Mouse (Mus musculus) liver, adult 2 months (tissue): ENCODE results near the gene Rasip1. TPM values are rescaled to one million over a fixed set of nuclear protein-coding genes. Genes with fewer than 3 reads are reported as not detected.

Experiments used
- DNase-seq: peaks from one replicate; pipeline ENCODE4 v3.0.0-alpha.2; 2011; ENCODE audit warnings: low read depth, low spot score; ENCODE audit errors: extremely low read depth
- H3K27ac ChIP-seq: fragments of 200-500 bp; replicated peaks from 2 replicates; pipeline ENCODE4 v1.5.1; 2012; ENCODE audit warnings: low read depth, mild to moderate bottlenecking, control low read depth, inconsistent platforms, low read length; ENCODE audit not compliant: insufficient read depth
- H3K27me3 ChIP-seq: fragments of 200-500 bp; 2 replicates; pipeline ENCODE4 v1.6.1; 2012; ENCODE audit warnings: mild to moderate bottlenecking, moderate library complexity, low read length, inconsistent platforms; ENCODE audit not compliant: control insufficient read depth, insufficient read depth
- H3K36me3 ChIP-seq: fragments of 200-500 bp; 2 replicates; pipeline ENCODE4 v1.6.1; 2012; ENCODE audit warnings: low read length, inconsistent platforms; ENCODE audit not compliant: control insufficient read depth, insufficient read depth
- H3K4me1 ChIP-seq: fragments of 200-500 bp; 2 replicates; pipeline ENCODE4 v1.6.1; 2011; ENCODE audit warnings: low read length; ENCODE audit not compliant: control insufficient read depth, insufficient read depth
- H3K4me3 ChIP-seq: fragments of 200-500 bp; 2 replicates; pipeline ENCODE4 v1.5.1; 2011; ENCODE audit warnings: low read depth, mild to moderate bottlenecking, control low read depth, low read length, moderate library complexity; ENCODE audit not compliant: insufficient read depth
- H3K79me2 ChIP-seq: fragments of 200-500 bp; 2 replicates; pipeline ENCODE4 v1.6.1; 2012; ENCODE audit warnings: inconsistent platforms, mild to moderate bottlenecking, low read length, moderate library complexity; ENCODE audit not compliant: control insufficient read depth, insufficient read depth
- H3K9ac ChIP-seq: fragments of 200-500 bp; 2 replicates; pipeline ENCODE4 v1.6.1; 2012; ENCODE audit warnings: low read depth, mild to moderate bottlenecking, control low read depth, inconsistent platforms, low read length
- CTCF ChIP-seq: fragments of 200-500 bp; IDR thresholded peaks from 2 replicates; pipeline ENCODE4 v1.5.1; 2011; ENCODE audit warnings: low read depth, low read length, control low read depth
- POLR2A ChIP-seq: fragments of 200-500 bp; IDR thresholded peaks from 2 replicates; pipeline ENCODE4 v1.6.1; 2011; ENCODE audit warnings: low read length, control low read depth; ENCODE audit not compliant: insufficient read depth; ENCODE audit errors: extremely low read depth
- WGBS: fragments of 180-500 bp; shearing (Covaris S2); methylation state at CpG from one replicate; pipeline ENCODE4 v1.1.7; 2018; 5-methylcytosine and 5-hydroxymethylcytosine counted together
- polyA plus RNA-seq: library from polyadenylated mRNA; depleted of rRNA; stranded (reverse); fragments of >200 nt; gene quantifications from 2 replicates; pipeline ENCODE4 v1.2.3, GENCODE M21; 2012
- total RNA-seq: library from RNA; depleted of rRNA; stranded (reverse); fragments of >200 nt; gene quantifications from 2 replicates; pipeline ENCODE4 v1.2.3, GENCODE M21; 2014

Rasip1 gene
- total and polyA plus RNA-seq, 2 experiments, result 2.3 to 5.1 TPM

DNA sequence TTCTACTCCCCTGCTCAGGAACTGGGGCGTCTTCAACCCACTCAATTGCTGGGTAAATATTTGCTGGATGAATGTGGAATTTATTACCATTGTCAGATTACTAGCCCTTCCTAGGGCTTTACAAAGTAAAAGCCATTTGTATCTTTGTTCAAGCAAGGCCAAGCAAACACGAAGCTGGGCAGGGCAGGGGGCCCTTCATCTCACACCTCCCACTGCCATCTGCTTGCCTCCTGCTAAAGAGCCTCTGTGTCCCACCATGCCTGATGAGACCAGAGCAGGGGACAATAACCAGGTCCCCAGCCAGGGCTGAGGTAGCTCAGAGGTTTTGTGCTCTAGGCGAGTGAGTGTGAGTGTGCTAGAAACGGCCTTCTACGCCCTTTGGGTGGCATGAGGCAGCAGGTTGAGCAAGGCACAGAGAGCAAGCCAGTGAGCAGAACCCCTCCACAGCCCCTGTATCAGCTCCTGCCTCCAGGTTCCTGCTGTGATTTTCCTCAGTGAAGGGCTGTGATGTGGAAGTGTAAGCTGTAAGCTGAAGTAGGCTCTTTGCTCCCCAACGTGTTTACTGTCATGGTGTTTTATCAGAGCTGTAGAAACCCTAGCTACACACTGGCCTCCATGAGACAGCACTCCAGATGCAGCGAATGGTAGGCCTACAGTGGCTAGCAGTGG is 50.5 kb downstream of the Rasip1 start:
- 78% methylated on average over 7 of the region's 7 CpGs for WGBS
- Histone ChIP-seq H3K27ac (no peak overlapping the region), H3K79me2 (no peaks in the 10 kb centered on the region), H3K27me3 (no peaks in the 10 kb centered on the region), H3K4me1 (no peaks in the 10 kb centered on the region), H3K36me3 (no peaks in the 10 kb centered on the region), H3K4me3 (no peak overlapping the region), H3K9ac (no peak overlapping the region)
- TF ChIP-seq CTCF (no peak), POLR2A (no peak)
- no peak for DNase-seq

DNA sequence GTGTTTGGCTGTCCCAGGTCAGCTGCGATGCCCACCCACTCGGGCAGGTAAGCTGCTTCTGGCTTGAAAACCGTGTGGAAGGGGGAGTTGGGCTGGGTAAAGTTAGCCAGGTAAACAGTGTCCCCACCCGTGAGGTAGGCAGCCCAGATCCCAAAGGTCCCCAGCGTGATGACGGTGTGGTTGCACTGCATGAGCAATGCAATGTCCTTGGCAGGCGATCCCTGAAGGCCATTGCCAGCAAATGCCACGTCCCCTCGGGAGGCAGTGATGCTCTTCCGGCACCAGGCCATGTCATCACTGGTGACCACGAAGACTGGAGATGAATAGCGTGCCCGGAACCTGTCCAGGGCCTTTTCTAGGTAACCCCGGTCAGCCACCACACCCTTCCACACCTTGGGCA is 51.2 kb downstream of the Rasip1 start:
- H3K4me1 ChIP-seq, result no peaks in the 10 kb centered on the region
- H3K27ac ChIP-seq, result no peak overlapping the region
- H3K36me3 ChIP-seq, result no peaks in the 10 kb centered on the region
- no peaks in the 10 kb centered on the region for H3K27me3 ChIP-seq
- no peak for TF ChIP-seq CTCF
- TF ChIP-seq POLR2A, result no peak
- 93% methylated on average over 14 of the region's 14 CpGs for WGBS
- H3K4me3 ChIP-seq, result no peak overlapping the region
- no peaks in the 10 kb centered on the region for H3K79me2 ChIP-seq
- H3K9ac ChIP-seq, result no peak overlapping the region
- no peak for DNase-seq

DNA sequence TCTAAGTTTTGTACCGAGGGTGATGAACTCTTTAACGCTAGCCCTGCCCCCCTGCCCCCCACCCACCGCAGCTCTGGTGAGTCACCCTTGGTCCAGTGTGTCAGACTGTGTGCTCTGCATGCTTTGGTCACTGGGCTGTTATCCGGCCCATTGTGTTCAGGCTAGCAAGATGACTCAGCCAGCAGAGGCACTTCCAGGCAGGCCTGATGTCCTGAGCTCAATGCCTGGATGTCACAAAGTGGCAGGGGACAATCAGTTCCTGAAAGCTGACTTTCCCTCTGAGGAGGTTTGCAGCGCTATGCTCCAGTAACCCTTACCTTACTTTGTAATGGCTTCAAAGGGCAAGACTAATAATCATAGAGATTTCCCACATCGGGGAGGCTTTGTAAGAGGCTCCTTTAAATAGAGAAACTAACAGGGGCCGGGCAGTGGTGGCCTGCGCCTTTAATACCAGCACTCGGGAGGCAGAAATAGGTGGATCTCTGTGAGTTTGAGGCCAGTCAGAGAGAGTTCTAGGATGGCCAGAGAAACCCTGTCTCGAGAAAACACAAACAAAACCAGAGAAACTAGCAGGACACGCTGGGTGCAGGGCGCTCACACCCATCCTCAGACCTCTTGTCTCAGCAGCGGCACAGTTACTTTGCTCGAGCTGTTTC is 52.8 kb downstream of the Rasip1 start:
- H3K79me2 ChIP-seq, result no peaks in the 10 kb centered on the region
- WGBS, result 78% methylated on average over 14 of the region's 14 CpGs
- TF ChIP-seq CTCF (no peak), POLR2A (no peak)
- DNase-seq, result no peak
- H3K36me3 ChIP-seq, result no peaks in the 10 kb centered on the region
- no peaks in the 10 kb centered on the region for H3K4me1 ChIP-seq
- H3K27ac ChIP-seq, result no peak overlapping the region
- no peak overlapping the region for H3K9ac ChIP-seq
- no peaks in the 10 kb centered on the region for H3K27me3 ChIP-seq
- no peak overlapping the region for H3K4me3 ChIP-seq

DNA sequence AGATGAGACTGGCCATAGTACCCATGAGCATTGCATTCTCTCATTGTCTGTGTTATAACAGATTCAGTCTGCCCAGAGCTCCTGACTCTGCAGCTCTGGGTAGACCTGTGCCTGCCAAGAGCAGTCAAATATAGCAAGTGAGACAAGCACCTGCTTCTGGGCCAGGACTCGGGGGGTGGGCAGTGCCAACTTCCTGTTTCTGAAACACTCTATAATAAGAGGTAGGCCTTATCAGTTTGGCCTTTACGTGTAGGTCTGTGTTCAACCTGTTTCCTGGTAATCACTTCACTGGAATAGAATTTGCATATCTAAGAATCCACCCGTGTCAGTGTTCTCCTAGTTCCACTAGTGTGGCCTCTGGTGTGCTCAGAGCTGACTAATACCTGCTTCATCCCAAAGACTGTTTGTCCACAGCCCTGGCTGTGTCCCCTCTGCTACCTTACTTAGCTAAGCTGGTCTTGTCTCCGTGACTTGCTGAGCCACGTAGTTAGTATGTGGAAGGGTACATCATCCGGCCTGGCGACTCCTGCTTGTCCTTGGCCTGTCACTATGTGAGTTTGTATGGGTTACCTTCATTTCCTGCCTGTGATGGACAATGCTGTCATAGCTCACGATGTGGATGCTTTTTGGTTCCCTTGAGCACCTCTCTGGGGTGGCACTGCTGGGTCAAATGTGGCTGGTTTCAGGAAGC is 53.9 kb downstream of the Rasip1 start:
- Histone ChIP-seq H3K27ac (no peak overlapping the region), H3K4me3 (no peak overlapping the region), H3K27me3 (no peaks in the 10 kb centered on the region), H3K79me2 (no peaks in the 10 kb centered on the region), H3K9ac (no peak overlapping the region), H3K36me3 (no peaks in the 10 kb centered on the region), H3K4me1 (no peaks in the 10 kb centered on the region)
- 88% methylated on average over 8 of the region's 8 CpGs for WGBS
- DNase-seq, result no peak
- TF ChIP-seq POLR2A, result no peak
- no peak for TF ChIP-seq CTCF

DNA sequence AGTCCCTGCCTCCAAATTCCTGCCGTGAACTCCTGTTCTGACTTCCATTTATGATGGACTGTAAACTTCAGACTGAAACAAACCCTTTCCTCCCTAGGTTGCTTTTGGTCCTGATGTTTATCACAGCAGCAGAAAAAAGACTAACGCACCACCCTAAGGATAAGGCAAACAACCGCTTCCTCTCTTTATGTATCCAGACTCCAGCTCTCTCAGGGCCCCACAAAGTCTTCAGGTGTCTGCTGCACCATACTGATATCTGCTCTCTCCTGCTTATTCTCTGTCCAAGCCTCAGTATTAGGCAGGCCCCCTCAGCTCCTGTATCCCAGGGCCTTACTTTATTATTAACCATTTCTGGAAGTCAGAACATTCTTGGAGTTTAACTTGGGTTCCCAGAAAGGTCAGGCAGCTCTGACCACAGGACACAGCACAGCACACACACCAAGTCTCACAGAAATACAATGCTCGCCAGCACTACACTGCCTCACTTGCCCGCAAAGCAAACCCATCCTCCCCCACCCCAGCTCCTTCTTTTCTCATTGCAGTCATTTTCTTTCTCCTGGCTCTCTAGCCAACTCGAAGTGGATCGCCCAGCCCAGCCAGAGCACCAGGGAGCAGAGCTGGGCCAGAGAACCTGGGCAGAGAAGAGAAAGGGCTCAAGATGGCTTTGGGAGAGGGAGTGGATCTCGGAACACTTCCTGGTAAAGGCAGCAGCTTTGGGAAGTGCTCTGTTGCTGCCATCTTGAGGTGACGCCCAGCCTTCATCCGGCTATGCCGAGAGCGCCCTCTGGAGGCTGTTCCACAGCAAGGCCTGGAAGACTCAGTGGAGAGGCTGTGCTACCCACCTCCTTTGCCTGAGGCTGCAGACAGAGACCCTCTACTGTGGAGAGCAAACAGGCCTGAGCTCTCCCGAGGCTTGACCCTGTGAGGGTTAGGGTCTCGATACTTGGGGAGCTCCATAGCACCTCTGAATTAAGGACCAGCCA is 55.1 kb downstream of the Rasip1 start:
- Histone ChIP-seq H3K27me3 (no peaks in the 10 kb centered on the region), H3K27ac (no peak overlapping the region), H3K4me3 (no peak overlapping the region), H3K4me1 (peaks cover 2% of the 10 kb centered on the region; the same call in 1 of the 2 replicates), H3K79me2 (no peaks in the 10 kb centered on the region), H3K36me3 (no peaks in the 10 kb centered on the region), H3K9ac (no peak overlapping the region)
- DNase-seq, result peak; percentile 62
- TF ChIP-seq CTCF (peak; percentile 99), POLR2A (no peak)
- WGBS, result 33% methylated on average over 14 of the region's 14 CpGs
